Mouse (Mus musculus): ENCODE data around the gene Ramp1. TPM values are rescaled to one million over a fixed set of nuclear protein-coding genes. Genes with fewer than 3 reads are reported as not detected.

Ramp1 gene
- total RNA-seq, 1 experiment from 2014 or later: 138 TPM

GRCm38 (mm10) chr1:91219641-91220321 lies 40.2 kb downstream of the Ramp1 start:
- 0 out of 4 replicates have a peak, but pooled peaks of 1 of the 2 experiments have one; percentile 4 for ATAC-seq (replicated peaks in 1 of 2; ENCODE audit: insufficient read depth in 1 of 2, low FRiP score in 2 of 2, low TSS enrichment in 1 of 2, low read depth in 1 of 2, poor library complexity in 2 of 2, severe bottlenecking in 2 of 2)

- peak; percentile 38 to 54; a peak in 3 of 4 replicates for ATAC-seq (replicated peaks in 1 of 2; ENCODE audit: insufficient read depth in 1 of 2, low FRiP score in 2 of 2, low TSS enrichment in 1 of 2, low read depth in 1 of 2, poor library complexity in 2 of 2, severe bottlenecking in 2 of 2)
Observed at GRCm38 (mm10) chr1:91220322-91220672, 40.7 kb downstream of the Ramp1 start.

- no peak for ATAC-seq (replicated peaks in 1 of 2; ENCODE audit: insufficient read depth in 1 of 2, low FRiP score in 2 of 2, low TSS enrichment in 1 of 2, low read depth in 1 of 2, poor library complexity in 2 of 2, severe bottlenecking in 2 of 2)
Observed at GRCm38 (mm10) chr1:91226562-91226961, 46.9 kb downstream of the Ramp1 start.

- ATAC-seq (replicated peaks in 1 of 2; ENCODE audit: insufficient read depth in 1 of 2, low FRiP score in 2 of 2, low TSS enrichment in 1 of 2, low read depth in 1 of 2, poor library complexity in 2 of 2, severe bottlenecking in 2 of 2): no peak
Observed at GRCm38 (mm10) chr1:91227381-91228054, 47.9 kb downstream of the Ramp1 start.

GRCm38 (mm10) chr1:91231142-91231541 lies 51.5 kb downstream of the Ramp1 start:
- ATAC-seq (replicated peaks in 1 of 2; ENCODE audit: insufficient read depth in 1 of 2, low FRiP score in 2 of 2, low TSS enrichment in 1 of 2, low read depth in 1 of 2, poor library complexity in 2 of 2, severe bottlenecking in 2 of 2): peak; percentile 44 to 68

- peak in 1 of 2 experiments; percentile 12; a peak in 1 of 4 replicates for ATAC-seq (replicated peaks in 1 of 2; ENCODE audit: insufficient read depth in 1 of 2, low FRiP score in 2 of 2, low TSS enrichment in 1 of 2, low read depth in 1 of 2, poor library complexity in 2 of 2, severe bottlenecking in 2 of 2)
Observed at GRCm38 (mm10) chr1:91231896-91232295, 52.3 kb downstream of the Ramp1 start.

- ATAC-seq (replicated peaks in 1 of 2; ENCODE audit: insufficient read depth in 1 of 2, low FRiP score in 2 of 2, low TSS enrichment in 1 of 2, low read depth in 1 of 2, poor library complexity in 2 of 2, severe bottlenecking in 2 of 2): peak; percentile 69 to 76
Observed at GRCm38 (mm10) chr1:91235395-91235794, 55.8 kb downstream of the Ramp1 start.

GRCm38 (mm10) chr1:91237676-91238075 lies 58.1 kb downstream of the Ramp1 start:
- no peak for ATAC-seq (replicated peaks in 1 of 2; ENCODE audit: insufficient read depth in 1 of 2, low FRiP score in 2 of 2, low TSS enrichment in 1 of 2, low read depth in 1 of 2, poor library complexity in 2 of 2, severe bottlenecking in 2 of 2)

GRCm38 (mm10) chr1:91239112-91239511 lies 59.5 kb downstream of the Ramp1 start:
- peak; percentile 85 for ATAC-seq (replicated peaks in 1 of 2; ENCODE audit: insufficient read depth in 1 of 2, low FRiP score in 2 of 2, low TSS enrichment in 1 of 2, low read depth in 1 of 2, poor library complexity in 2 of 2, severe bottlenecking in 2 of 2)

- no peak for ATAC-seq (replicated peaks in 1 of 2; ENCODE audit: insufficient read depth in 1 of 2, low FRiP score in 2 of 2, low TSS enrichment in 1 of 2, low read depth in 1 of 2, poor library complexity in 2 of 2, severe bottlenecking in 2 of 2)
Observed at GRCm38 (mm10) chr1:91239800-91240199, 60.2 kb downstream of the Ramp1 start.

GRCm38 (mm10) chr1:91240685-91241084 lies 61.1 kb downstream of the Ramp1 start:
- no peak for ATAC-seq (replicated peaks in 1 of 2; ENCODE audit: insufficient read depth in 1 of 2, low FRiP score in 2 of 2, low TSS enrichment in 1 of 2, low read depth in 1 of 2, poor library complexity in 2 of 2, severe bottlenecking in 2 of 2)

GRCm38 (mm10) chr1:91241249-91241648 lies 61.6 kb downstream of the Ramp1 start:
- no peak for ATAC-seq (replicated peaks in 1 of 2; ENCODE audit: insufficient read depth in 1 of 2, low FRiP score in 2 of 2, low TSS enrichment in 1 of 2, low read depth in 1 of 2, poor library complexity in 2 of 2, severe bottlenecking in 2 of 2)

- no peak for ATAC-seq (replicated peaks in 1 of 2; ENCODE audit: insufficient read depth in 1 of 2, low FRiP score in 2 of 2, low TSS enrichment in 1 of 2, low read depth in 1 of 2, poor library complexity in 2 of 2, severe bottlenecking in 2 of 2)
Observed at GRCm38 (mm10) chr1:91248242-91248641, 68.6 kb downstream of the Ramp1 start.

GRCm38 (mm10) chr1:91248970-91249369 lies 69.3 kb downstream of the Ramp1 start:
- ATAC-seq (replicated peaks in 1 of 2; ENCODE audit: insufficient read depth in 1 of 2, low FRiP score in 2 of 2, low TSS enrichment in 1 of 2, low read depth in 1 of 2, poor library complexity in 2 of 2, severe bottlenecking in 2 of 2): no peak

- peak; percentile 98 to 99 for ATAC-seq (replicated peaks in 1 of 2; ENCODE audit: insufficient read depth in 1 of 2, low FRiP score in 2 of 2, low TSS enrichment in 1 of 2, low read depth in 1 of 2, poor library complexity in 2 of 2, severe bottlenecking in 2 of 2)
Observed at GRCm38 (mm10) chr1:91249564-91250414, 70.2 kb downstream of the Ramp1 start, which contains the start of gene Ube2f. TSS of gene Ube2f (plus strand) at chr1:91250304.

- no peak for ATAC-seq (replicated peaks in 1 of 2; ENCODE audit: insufficient read depth in 1 of 2, low FRiP score in 2 of 2, low TSS enrichment in 1 of 2, low read depth in 1 of 2, poor library complexity in 2 of 2, severe bottlenecking in 2 of 2)
Observed at GRCm38 (mm10) chr1:91250415-91251147, 71.0 kb downstream of the Ramp1 start.

GRCm38 (mm10) chr1:91251148-91251650 lies 71.6 kb downstream of the Ramp1 start:
- no peak for ATAC-seq (replicated peaks in 1 of 2; ENCODE audit: insufficient read depth in 1 of 2, low FRiP score in 2 of 2, low TSS enrichment in 1 of 2, low read depth in 1 of 2, poor library complexity in 2 of 2, severe bottlenecking in 2 of 2)

Measured in hematopoietic stem cell, adult 5-6 weeks (primary cell).